Mouse (Mus musculus): ENCODE measurements around the gene Ccnt1.

DNA sequence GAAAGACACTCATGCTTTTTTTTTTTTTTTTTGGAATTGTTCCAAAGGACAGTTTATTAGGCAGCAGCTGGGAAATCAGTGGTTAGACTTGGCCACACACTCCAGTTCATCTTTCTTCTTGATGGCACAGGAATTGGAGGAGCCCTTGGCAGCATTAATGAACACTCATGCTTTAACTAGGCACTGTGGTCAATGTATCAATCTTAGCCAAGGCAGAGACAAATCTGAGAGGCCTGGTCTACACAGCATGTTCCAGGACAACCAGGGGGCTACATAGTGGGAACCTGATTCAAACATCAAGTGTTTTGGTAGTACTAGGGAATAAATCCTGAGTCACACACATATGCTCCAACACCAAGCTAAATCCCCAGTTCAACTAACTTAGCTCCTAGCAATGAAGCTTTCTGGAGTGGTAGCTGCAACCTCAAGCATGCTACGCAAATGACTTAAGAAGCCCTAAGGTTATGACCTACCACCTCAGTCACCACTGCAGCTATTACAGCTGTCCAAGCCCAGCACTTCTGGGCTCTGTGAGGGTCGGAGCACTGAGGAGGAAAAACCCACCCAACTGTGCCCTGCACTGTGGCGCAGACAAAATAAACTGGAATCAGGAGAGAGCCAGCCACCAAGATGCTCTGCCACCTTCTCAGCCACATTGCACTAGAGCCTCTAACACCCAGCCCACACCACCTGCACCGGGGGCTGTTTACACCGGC, 43.5 kb downstream of the Ccnt1 start:
- TF ChIP-seq CEBPB (IDR thresholded peaks at IDR 0.05; ENCODE audit: low read depth): no peak
- no peak for TF ChIP-seq CTCF (IDR thresholded peaks at IDR 0.05; ENCODE audit: control insufficient read depth, insufficient read depth, insufficient read length)
- no peak for TF ChIP-seq MYOG (IDR thresholded peaks at IDR 0.05; ENCODE audit: control insufficient read depth, extremely low read depth, insufficient read length)
